Mouse (Mus musculus): Measurements from ENCODE around the gene Gm12355. TPM values are rescaled to one million over a fixed set of nuclear protein-coding genes. Genes with fewer than 3 reads are reported as not detected.
"Not testable (repeated sequence)": the region's sequence is repeated elsewhere in the genome, so short reads cannot be mapped to it uniquely, and the experiment has no call there.

Gm12355 gene
- total RNA-seq (2021): 10 to 100 TPM in 1 of 2 experiments, 1 to 10 TPM in 1; 9.4 to 10.6 TPM

- intact Hi-C loops (cut with DNase I): no loop called here
- DNase-seq (ENCODE audit: low spot score in 2 of 2): no peak
Observed at GRCm38 (mm10) chr11:98625611-98626410, at the start of gene Gm12355, which contains the start of gene Gsdma3. Gene Gm12355, minus strand, starts transcription at chr11:98625661. Gene Gsdma3, plus strand, starts transcription at chr11:98626360.

- DNase-seq (ENCODE audit: low spot score in 2 of 2): peak in 1 of 2 experiments; percentile 39
- intact Hi-C loops (cut with DNase I): not testable (repeated sequence)
Observed at GRCm38 (mm10) chr11:98673136-98673535, 47.7 kb upstream of the Gm12355 start.

- intact Hi-C loops (cut with DNase I): no loop called here
- DNase-seq (ENCODE audit: low spot score in 2 of 2): no peak
Observed at GRCm38 (mm10) chr11:98672482-98672881, 47.0 kb upstream of the Gm12355 start.

- intact Hi-C loops (cut with DNase I): no loop called here
Observed at GRCm38 (mm10) chr11:98671857-98672256, 46.4 kb upstream of the Gm12355 start.

GRCm38 (mm10) chr11:98671284-98671815, 45.9 kb upstream of the Gm12355 start:
- intact Hi-C loops (cut with DNase I): no loop called here
- DNase-seq (ENCODE audit: low spot score in 2 of 2): no peak

More at GRCm38 (mm10) chr11:98671857-98672256, 46.4 kb upstream of the Gm12355 start:
- no peak for DNase-seq (ENCODE audit: low spot score in 2 of 2)

- intact Hi-C loops (cut with DNase I): no loop called here
- DNase-seq (ENCODE audit: low spot score in 2 of 2): no peak
Observed at GRCm38 (mm10) chr11:98668984-98669383, 43.5 kb upstream of the Gm12355 start.

- intact Hi-C loops (cut with DNase I): no loop called here
- no peak for DNase-seq (ENCODE audit: low spot score in 2 of 2)
Observed at GRCm38 (mm10) chr11:98664091-98664490, 38.6 kb upstream of the Gm12355 start, which contains the start of gene Gsdma. Gene Gsdma, plus strand, starts transcription at chr11:98664351.

GRCm38 (mm10) chr11:98660517-98660916, 35.1 kb upstream of the Gm12355 start:
- intact Hi-C loops (cut with DNase I): no loop called here
- DNase-seq (ENCODE audit: low spot score in 2 of 2): peak in 1 of 2 experiments; percentile 20

- peak in 1 of 2 experiments; percentile 9 for DNase-seq (ENCODE audit: low spot score in 2 of 2)
- intact Hi-C loops (cut with DNase I): not testable (repeated sequence)
Observed at GRCm38 (mm10) chr11:98655076-98655475, 29.6 kb upstream of the Gm12355 start.

GRCm38 (mm10) chr11:98646459-98646858, 21.0 kb upstream of the Gm12355 start, which contains the start of gene Gsdma2:
Gene Gsdma2, plus strand, starts transcription at chr11:98646759.
- intact Hi-C loops (cut with DNase I): no loop called here
- no peak for DNase-seq (ENCODE audit: low spot score in 2 of 2)

GRCm38 (mm10) chr11:98645946-98646345, 20.5 kb upstream of the Gm12355 start:
- no peak for DNase-seq (ENCODE audit: low spot score in 2 of 2)
- intact Hi-C loops (cut with DNase I): no loop called here

GRCm38 (mm10) chr11:98644757-98645156, 19.3 kb upstream of the Gm12355 start:
- no peak for DNase-seq (ENCODE audit: low spot score in 2 of 2)

GRCm38 (mm10) chr11:98640091-98640490, 14.6 kb upstream of the Gm12355 start:
- intact Hi-C loops (cut with DNase I): no loop called here
- DNase-seq (ENCODE audit: low spot score in 2 of 2): no peak

More at GRCm38 (mm10) chr11:98644757-98645156, 19.3 kb upstream of the Gm12355 start:
- intact Hi-C loops (cut with DNase I): no loop called here

- intact Hi-C loops (cut with DNase I): no loop called here
- DNase-seq (ENCODE audit: low spot score in 2 of 2): no peak
Observed at GRCm38 (mm10) chr11:98637501-98637900, 12.0 kb upstream of the Gm12355 start.

GRCm38 (mm10) chr11:98635312-98635970, 10.0 kb upstream of the Gm12355 start:
- intact Hi-C loops (cut with DNase I); DNase-seq (ENCODE audit: low spot score in 2 of 2): not testable (repeated sequence)

GRCm38 (mm10) chr11:98630646-98631045, 5.2 kb upstream of the Gm12355 start:
- intact Hi-C loops (cut with DNase I): no loop called here
- no peak for DNase-seq (ENCODE audit: low spot score in 2 of 2)

GRCm38 (mm10) chr11:98628706-98629105, 3.2 kb upstream of the Gm12355 start:
- no peak for DNase-seq (ENCODE audit: low spot score in 2 of 2)
- intact Hi-C loops (cut with DNase I): no loop called here

- DNase-seq (ENCODE audit: low spot score in 2 of 2); intact Hi-C loops (cut with DNase I): not testable (repeated sequence)
Observed at GRCm38 (mm10) chr11:98624381-98624780, 1.1 kb downstream of the Gm12355 start.

- DNase-seq (ENCODE audit: low spot score in 2 of 2); intact Hi-C loops (cut with DNase I): not testable (repeated sequence)
Observed at GRCm38 (mm10) chr11:98623981-98624380, 1.5 kb downstream of the Gm12355 start.

GRCm38 (mm10) chr11:98620791-98621190, 4.7 kb downstream of the Gm12355 start:
- DNase-seq (ENCODE audit: low spot score in 2 of 2): no peak
- intact Hi-C loops (cut with DNase I): no loop called here

Measured in left cerebral cortex, postnatal 36 days (tissue).